Mouse (Mus musculus): ENCODE data around the gene Shank2. TPM values are rescaled to one million over a fixed set of nuclear protein-coding genes. Genes with fewer than 3 reads are reported as not detected.

Gene Shank2
- polyA plus RNA-seq, 1 experiment from 2014 or later: 1.2 TPM

DNA sequence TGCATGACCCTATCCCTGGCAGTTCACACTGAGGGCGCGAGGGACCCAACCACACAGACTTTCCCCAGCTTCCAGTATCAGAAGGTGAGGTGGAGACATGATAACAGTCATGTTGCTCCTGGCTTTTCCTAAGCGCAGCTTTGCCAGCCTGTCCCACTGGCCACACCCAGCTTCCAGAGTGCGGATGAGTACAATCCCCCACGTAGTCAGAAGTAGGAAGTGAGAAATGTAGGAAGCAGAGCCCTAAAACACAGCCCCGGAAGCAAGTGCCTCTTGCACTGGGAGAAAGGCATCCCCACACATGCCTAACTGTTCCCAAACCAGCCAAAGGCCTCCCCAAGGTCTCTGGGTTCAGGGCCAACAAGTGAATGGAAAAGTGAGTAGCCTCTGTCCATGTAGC lies 314.5 kb downstream of the Shank2 start:
- no peak for ATAC-seq (ENCODE audit: insufficient number of reproducible peaks, insufficient read depth, low FRiP score, low read depth)
- WGBS: 82% methylated on average over 6 of the region's 6 CpGs
- no peak overlapping the region for H3K4me3 ChIP-seq (ENCODE audit: low read depth, low read length)

GRCm38 (mm10) chr7:144316797-144317196 lies 315.1 kb downstream of the Shank2 start:
- H3K4me2 ChIP-seq (replicated peaks; ENCODE audit: low read depth, low read length): no peak overlapping the region
- H3K9ac ChIP-seq (replicated peaks; ENCODE audit: low read depth, low read length): no peak overlapping the region
- no peaks in the 10 kb centered on the region for H3K36me3 ChIP-seq (ENCODE audit: control insufficient read depth, insufficient read depth, low read length)
- WGBS: 42% methylated on average over 10 of the region's 10 CpGs
- no peaks in the 10 kb centered on the region for H3K9me3 ChIP-seq (ENCODE audit: control insufficient read depth, low read depth, low read length)
- no peaks in the 10 kb centered on the region for H3K4me1 ChIP-seq (ENCODE audit: control insufficient read depth, insufficient read depth, low read length)
- no peak for ATAC-seq (ENCODE audit: insufficient number of reproducible peaks, insufficient read depth, low FRiP score, low read depth)
- no peak overlapping the region for H3K4me3 ChIP-seq (ENCODE audit: low read depth, low read length)
- H3K27ac ChIP-seq (ENCODE audit: low read length): no peak overlapping the region
- no peaks in the 10 kb centered on the region for H3K27me3 ChIP-seq (ENCODE audit: control insufficient read depth, insufficient read depth, low read length)

More for the DNA sequence above, 314.5 kb downstream of the Shank2 start:
- Histone ChIP-seq H3K27me3 (ENCODE audit: control insufficient read depth, insufficient read depth, low read length) (no peaks in the 10 kb centered on the region), H3K27ac (ENCODE audit: low read length) (no peak overlapping the region), H3K4me2 (replicated peaks; ENCODE audit: low read depth, low read length) (no peak overlapping the region), H3K9me3 (ENCODE audit: control insufficient read depth, low read depth, low read length) (no peaks in the 10 kb centered on the region), H3K9ac (replicated peaks; ENCODE audit: low read depth, low read length) (no peak overlapping the region), H3K4me1 (ENCODE audit: control insufficient read depth, insufficient read depth, low read length) (no peaks in the 10 kb centered on the region), H3K36me3 (ENCODE audit: control insufficient read depth, insufficient read depth, low read length) (no peaks in the 10 kb centered on the region)

GRCm38 (mm10) chr7:144324077-144324476 lies 322.3 kb downstream of the Shank2 start:
- Histone ChIP-seq H3K36me3 (ENCODE audit: control insufficient read depth, insufficient read depth, low read length) (no peaks in the 10 kb centered on the region), H3K4me3 (ENCODE audit: low read depth, low read length) (no peak overlapping the region), H3K9me3 (ENCODE audit: control insufficient read depth, low read depth, low read length) (no peaks in the 10 kb centered on the region), H3K27me3 (ENCODE audit: control insufficient read depth, insufficient read depth, low read length) (no peaks in the 10 kb centered on the region), H3K4me1 (ENCODE audit: control insufficient read depth, insufficient read depth, low read length) (no peaks in the 10 kb centered on the region), H3K4me2 (replicated peaks; ENCODE audit: low read depth, low read length) (no peak overlapping the region), H3K27ac (ENCODE audit: low read length) (no peak overlapping the region), H3K9ac (replicated peaks; ENCODE audit: low read depth, low read length) (no peak overlapping the region)
- ATAC-seq (ENCODE audit: insufficient number of reproducible peaks, insufficient read depth, low FRiP score, low read depth): no peak
- 91% methylated on average over 2 of the region's 2 CpGs for WGBS

DNA sequence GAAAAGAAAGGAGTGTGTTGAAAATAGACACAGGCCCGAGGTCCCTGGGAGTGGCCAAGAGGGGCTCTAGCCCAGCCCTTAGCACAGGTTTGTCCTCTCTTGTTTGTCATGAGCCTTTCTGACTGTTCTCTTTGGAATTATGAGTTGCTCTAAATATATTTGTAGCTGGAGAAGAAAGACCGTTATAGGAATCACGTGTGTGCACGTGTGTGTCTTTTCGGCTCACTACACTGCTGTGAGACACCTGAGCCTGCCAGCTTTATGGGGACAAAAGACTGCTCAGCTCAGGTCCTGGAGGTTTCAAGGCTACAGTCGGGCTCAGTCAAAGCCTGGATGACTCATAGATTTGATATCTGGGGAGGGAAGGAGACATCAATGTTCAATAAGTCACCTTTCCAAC lies 323.1 kb downstream of the Shank2 start:
- Histone ChIP-seq H3K9me3 (ENCODE audit: control insufficient read depth, low read depth, low read length) (no peaks in the 10 kb centered on the region), H3K4me3 (ENCODE audit: low read depth, low read length) (no peak overlapping the region), H3K27me3 (ENCODE audit: control insufficient read depth, insufficient read depth, low read length) (no peaks in the 10 kb centered on the region), H3K4me2 (replicated peaks; ENCODE audit: low read depth, low read length) (no peak overlapping the region), H3K4me1 (ENCODE audit: control insufficient read depth, insufficient read depth, low read length) (no peaks in the 10 kb centered on the region), H3K27ac (ENCODE audit: low read length) (no peak overlapping the region), H3K9ac (replicated peaks; ENCODE audit: low read depth, low read length) (no peak overlapping the region), H3K36me3 (ENCODE audit: control insufficient read depth, insufficient read depth, low read length) (no peaks in the 10 kb centered on the region)
- ATAC-seq (ENCODE audit: insufficient number of reproducible peaks, insufficient read depth, low FRiP score, low read depth): no peak
- 74% methylated on average over 6 of the region's 6 CpGs for WGBS

DNA sequence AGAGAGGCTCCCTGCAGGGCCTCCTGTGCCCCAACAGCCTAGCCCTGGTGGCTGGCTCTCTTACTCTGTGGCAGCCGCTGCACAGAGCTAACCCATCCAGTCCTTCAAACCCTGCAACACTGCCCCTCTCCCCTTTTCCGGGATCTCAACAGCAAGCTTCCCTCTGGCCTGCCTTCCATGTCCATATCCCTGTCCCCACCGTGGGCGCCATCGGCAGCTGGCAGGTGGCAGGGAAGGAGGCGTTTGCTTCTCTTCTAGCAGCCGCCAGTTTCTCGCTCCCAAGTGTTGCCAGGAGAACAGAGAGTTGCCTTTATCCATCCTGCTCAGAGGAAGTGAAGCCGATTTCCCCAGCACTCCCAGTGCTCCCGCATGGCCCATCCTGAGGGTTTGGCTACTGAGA lies 323.9 kb downstream of the Shank2 start:
- H3K4me3 ChIP-seq (ENCODE audit: low read depth, low read length): no peak overlapping the region
- no peaks in the 10 kb centered on the region for H3K36me3 ChIP-seq (ENCODE audit: control insufficient read depth, insufficient read depth, low read length)
- no peaks in the 10 kb centered on the region for H3K4me1 ChIP-seq (ENCODE audit: control insufficient read depth, insufficient read depth, low read length)
- H3K9me3 ChIP-seq (ENCODE audit: control insufficient read depth, low read depth, low read length): no peaks in the 10 kb centered on the region
- ATAC-seq (ENCODE audit: insufficient number of reproducible peaks, insufficient read depth, low FRiP score, low read depth): no peak
- H3K9ac ChIP-seq (replicated peaks; ENCODE audit: low read depth, low read length): no peak overlapping the region
- no peak overlapping the region for H3K4me2 ChIP-seq (replicated peaks; ENCODE audit: low read depth, low read length)
- 92% methylated on average over 10 of the region's 10 CpGs for WGBS
- H3K27me3 ChIP-seq (ENCODE audit: control insufficient read depth, insufficient read depth, low read length): no peaks in the 10 kb centered on the region
- H3K27ac ChIP-seq (ENCODE audit: low read length): no peak overlapping the region

DNA sequence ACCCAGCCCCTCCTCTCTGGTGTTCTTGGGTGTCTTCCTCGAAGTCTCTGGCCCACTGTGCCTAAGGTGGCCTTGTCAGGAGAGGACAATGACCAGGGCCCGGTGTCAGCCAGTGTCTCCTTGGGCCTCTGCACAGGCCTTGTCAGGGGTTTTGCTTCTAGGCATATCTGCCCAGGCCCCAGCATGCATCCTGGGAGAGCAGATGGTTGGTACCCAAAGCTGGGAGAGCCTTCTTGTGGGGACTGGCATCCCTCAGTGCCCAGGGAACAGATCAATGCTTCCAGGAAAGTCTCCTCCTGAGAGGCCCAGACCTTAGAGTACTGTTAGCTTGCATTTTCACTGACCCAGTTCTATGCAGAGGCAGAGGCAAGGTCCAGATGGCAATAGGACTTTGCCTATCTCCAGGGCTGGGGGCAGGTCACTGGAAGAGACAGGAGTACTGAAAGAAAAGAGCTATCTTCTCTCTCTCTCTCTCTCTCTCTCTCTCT lies 327.7 kb downstream of the Shank2 start:
- WGBS: 70% methylated on average over 2 of the region's 2 CpGs
- H3K9me3 ChIP-seq (ENCODE audit: control insufficient read depth, low read depth, low read length): no peaks in the 10 kb centered on the region

DNA sequence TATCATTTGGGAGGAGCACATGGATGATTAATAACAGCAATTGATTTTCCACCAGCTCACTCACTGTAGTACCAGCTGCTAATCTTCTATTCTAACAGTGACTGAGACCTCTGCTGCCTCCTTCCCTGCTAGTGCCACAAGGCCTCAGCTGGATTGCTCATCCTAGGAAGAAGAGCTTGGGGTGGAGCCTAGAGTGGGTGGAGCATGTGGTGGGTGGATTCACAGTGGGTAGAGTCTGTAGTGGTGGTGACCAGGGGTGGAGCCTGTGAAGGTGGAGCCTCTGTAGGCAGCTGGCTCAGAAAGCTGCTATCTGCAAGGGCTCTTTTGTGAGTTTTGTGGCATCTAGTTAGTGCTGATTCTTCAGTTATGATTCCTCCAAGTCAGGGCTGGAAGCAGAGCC lies 334.9 kb downstream of the Shank2 start:
- no peak overlapping the region for H3K27ac ChIP-seq (ENCODE audit: low read length)
- H3K9ac ChIP-seq (replicated peaks; ENCODE audit: low read depth, low read length): no peak overlapping the region
- no peaks in the 10 kb centered on the region for H3K36me3 ChIP-seq (ENCODE audit: control insufficient read depth, insufficient read depth, low read length)
- H3K4me3 ChIP-seq (ENCODE audit: low read depth, low read length): no peak overlapping the region
- no peaks in the 10 kb centered on the region for H3K4me1 ChIP-seq (ENCODE audit: control insufficient read depth, insufficient read depth, low read length)
- no peak overlapping the region for H3K4me2 ChIP-seq (replicated peaks; ENCODE audit: low read depth, low read length)
- no peaks in the 10 kb centered on the region for H3K27me3 ChIP-seq (ENCODE audit: control insufficient read depth, insufficient read depth, low read length)
- no peak for ATAC-seq (ENCODE audit: insufficient number of reproducible peaks, insufficient read depth, low FRiP score, low read depth)
- no peaks in the 10 kb centered on the region for H3K9me3 ChIP-seq (ENCODE audit: control insufficient read depth, low read depth, low read length)

More for the DNA sequence above, 327.7 kb downstream of the Shank2 start:
- no peaks in the 10 kb centered on the region for H3K36me3 ChIP-seq (ENCODE audit: control insufficient read depth, insufficient read depth, low read length)
- no peak for ATAC-seq (ENCODE audit: insufficient number of reproducible peaks, insufficient read depth, low FRiP score, low read depth)
- H3K4me2 ChIP-seq (replicated peaks; ENCODE audit: low read depth, low read length): no peak overlapping the region
- H3K9ac ChIP-seq (replicated peaks; ENCODE audit: low read depth, low read length): no peak overlapping the region
- no peaks in the 10 kb centered on the region for H3K4me1 ChIP-seq (ENCODE audit: control insufficient read depth, insufficient read depth, low read length)
- no peak overlapping the region for H3K27ac ChIP-seq (ENCODE audit: low read length)
- H3K27me3 ChIP-seq (ENCODE audit: control insufficient read depth, insufficient read depth, low read length): no peaks in the 10 kb centered on the region
- H3K4me3 ChIP-seq (ENCODE audit: low read depth, low read length): no peak overlapping the region

GRCm38 (mm10) chr7:144338694-144339093 lies 337.0 kb downstream of the Shank2 start:
- Histone ChIP-seq H3K36me3 (ENCODE audit: control insufficient read depth, insufficient read depth, low read length) (no peaks in the 10 kb centered on the region), H3K4me3 (ENCODE audit: low read depth, low read length) (no peak overlapping the region), H3K4me1 (ENCODE audit: control insufficient read depth, insufficient read depth, low read length) (no peaks in the 10 kb centered on the region), H3K4me2 (replicated peaks; ENCODE audit: low read depth, low read length) (no peak overlapping the region), H3K27ac (ENCODE audit: low read length) (no peak overlapping the region), H3K9ac (replicated peaks; ENCODE audit: low read depth, low read length) (no peak overlapping the region), H3K9me3 (ENCODE audit: control insufficient read depth, low read depth, low read length) (no peaks in the 10 kb centered on the region), H3K27me3 (ENCODE audit: control insufficient read depth, insufficient read depth, low read length) (no peaks in the 10 kb centered on the region)
- 89% methylated on average over 5 of the region's 5 CpGs for WGBS
- no peak for ATAC-seq (ENCODE audit: insufficient number of reproducible peaks, insufficient read depth, low FRiP score, low read depth)

- H3K4me1 ChIP-seq (ENCODE audit: control insufficient read depth, insufficient read depth, low read length): no peaks in the 10 kb centered on the region
- no peak overlapping the region for H3K9ac ChIP-seq (replicated peaks; ENCODE audit: low read depth, low read length)
- no peak for ATAC-seq (ENCODE audit: insufficient number of reproducible peaks, insufficient read depth, low FRiP score, low read depth)
- no peak overlapping the region for H3K4me2 ChIP-seq (replicated peaks; ENCODE audit: low read depth, low read length)
- H3K4me3 ChIP-seq (ENCODE audit: low read depth, low read length): no peak overlapping the region
- 74% methylated on average over 6 of the region's 6 CpGs for WGBS
- H3K27ac ChIP-seq (ENCODE audit: low read length): no peak overlapping the region
- no peaks in the 10 kb centered on the region for H3K27me3 ChIP-seq (ENCODE audit: control insufficient read depth, insufficient read depth, low read length)
- no peaks in the 10 kb centered on the region for H3K36me3 ChIP-seq (ENCODE audit: control insufficient read depth, insufficient read depth, low read length)
- H3K9me3 ChIP-seq (ENCODE audit: control insufficient read depth, low read depth, low read length): no peaks in the 10 kb centered on the region
These were observed 338.6 kb downstream of the Shank2 start for GRCm38 (mm10) chr7:144340376-144340775.

Measured in stomach, embryonic 14.5 days (tissue).